Mouse (Mus musculus) midbrain, postnatal 0 days (tissue): ENCODE data around the gene Wdtc1. TPM values are rescaled to one million over a fixed set of nuclear protein-coding genes. Genes with fewer than 3 reads are reported as not detected.
A peak's percentile ranks its signal among the peaks of the same experiment; 100 is the strongest.

Source experiments
- ATAC-seq: fragments of 200-750 bp; cut with Nextera tagmentation; 2 replicates; pipeline ENCODE4 v1.8.0; 2017; ENCODE audit warnings: moderate number of reproducible peaks, mild to moderate bottlenecking, moderate TSS enrichment, moderate library complexity; ENCODE audit not compliant: low FRiP score
- DNase-seq: peaks from one replicate; pipeline ENCODE4 v3.0.0-alpha.2; 2015; ENCODE audit warnings: low spot score
- H3K27ac ChIP-seq: fragments of 300-500 bp; sonication (generic); 2 replicates; pipeline ENCODE4 v1.5.1; 2014; ENCODE audit warnings: low read depth, mild to moderate bottlenecking, low read length, mixed read lengths
- H3K27me3 ChIP-seq: fragments of 300-500 bp; sonication (generic); 2 replicates; pipeline ENCODE4 v1.6.1; 2014; ENCODE audit warnings: low read length, control low read depth, mixed read lengths; ENCODE audit not compliant: insufficient read depth
- H3K36me3 ChIP-seq: fragments of 300-500 bp; sonication (generic); 2 replicates; pipeline ENCODE4 v1.6.1; 2014; ENCODE audit warnings: low read length, control low read depth, mixed read lengths; ENCODE audit not compliant: insufficient read depth
- H3K4me1 ChIP-seq: fragments of 300-500 bp; sonication (generic); 2 replicates; pipeline ENCODE4 v1.6.1; 2014; ENCODE audit warnings: mild to moderate bottlenecking, control low read depth, antibody characterized with exemption, low read length, mixed read lengths; ENCODE audit not compliant: insufficient read depth
- H3K4me2 ChIP-seq: fragments of 300-500 bp; sonication (generic); 2 replicates; pipeline ENCODE4 v1.6.1; 2014; ENCODE audit warnings: low read depth, mild to moderate bottlenecking, low read length, mixed read lengths; ENCODE audit not compliant: poor library complexity, severe bottlenecking
- H3K4me3 ChIP-seq: fragments of 300-500 bp; sonication (generic); 2 replicates; pipeline ENCODE4 v1.5.1; 2014; ENCODE audit warnings: low read depth, mild to moderate bottlenecking, low read length, moderate library complexity
- H3K9ac ChIP-seq: fragments of 300-500 bp; sonication (generic); replicated peaks from 2 replicates; pipeline ENCODE4 v1.6.1; 2014; ENCODE audit warnings: mild to moderate bottlenecking, low read length, moderate library complexity, mixed read lengths; ENCODE audit not compliant: poor library complexity, severe bottlenecking
- H3K9me3 ChIP-seq: fragments of 300-500 bp; sonication (generic); 2 replicates; pipeline ENCODE4 v1.6.1; 2016; ENCODE audit warnings: low read length, control low read depth
- CTCF ChIP-seq: IDR thresholded peaks from 2 replicates; pipeline ENCODE4 v1.5.1; 2016; ENCODE audit warnings: antibody characterized with exemption, mild to moderate bottlenecking
- WGBS: fragments of 180-500 bp; shearing (Covaris S2); extraction: QIAGEN DNeasy Blood & Tissue Kit; methylation state at CpG from one replicate; pipeline ENCODE4 v1.1.7; 2014; 5-methylcytosine and 5-hydroxymethylcytosine counted together
- polyA plus RNA-seq: library from polyadenylated mRNA; unstranded; fragments of >200 nt; fragmentation: Nextera tagmentation; extraction: Ambion mirVana; gene quantifications from 2 replicates; pipeline ENCODE4 v1.2.1, GENCODE M21; 2015
- total RNA-seq: library from RNA; depleted of rRNA; stranded (reverse); fragments of >200 nt; gene quantifications from 2 replicates; pipeline ENCODE4 v1.2.3, GENCODE M21; 2014

The Wdtc1 gene
- total and polyA plus RNA-seq, 2 experiments from 2014 or later, result 15.6 to 54.8 TPM

- no peaks in the 10 kb centered on the region for H3K36me3 ChIP-seq
- H3K4me3 ChIP-seq, result no peak overlapping the region
- no peak overlapping the region for H3K4me2 ChIP-seq
- H3K9me3 ChIP-seq, result no peaks in the 10 kb centered on the region
- no peak overlapping the region for H3K9ac ChIP-seq
- no peak for ATAC-seq
- no peak for TF ChIP-seq CTCF
- DNase-seq, result no peak
- WGBS, result 88% methylated on average over 4 of the region's 4 CpGs
- no peaks in the 10 kb centered on the region for H3K27me3 ChIP-seq
- H3K4me1 ChIP-seq, result no peaks in the 10 kb centered on the region
- no peak overlapping the region for H3K27ac ChIP-seq
Observed at GRCm38 (mm10) chr4:133286476-133287077, 66.7 kb downstream of the Wdtc1 start.

- no peak for ATAC-seq
- Histone ChIP-seq H3K4me1 (no peaks in the 10 kb centered on the region), H3K27me3 (no peaks in the 10 kb centered on the region), H3K27ac (no peak overlapping the region), H3K9ac (no peak overlapping the region), H3K4me3 (no peak overlapping the region), H3K36me3 (no peaks in the 10 kb centered on the region), H3K9me3 (no peaks in the 10 kb centered on the region), H3K4me2 (no peak overlapping the region)
- no peak for DNase-seq
- WGBS, result 76% methylated on average over 5 of the region's 5 CpGs
- no peak for TF ChIP-seq CTCF
Observed at GRCm38 (mm10) chr4:133285950-133286349, 67.3 kb downstream of the Wdtc1 start.

- Histone ChIP-seq H3K4me1 (no peaks in the 10 kb centered on the region), H3K4me2 (no peak overlapping the region), H3K36me3 (no peaks in the 10 kb centered on the region), H3K4me3 (no peak overlapping the region), H3K27ac (no peak overlapping the region), H3K9ac (no peak overlapping the region), H3K27me3 (no peaks in the 10 kb centered on the region), H3K9me3 (no peaks in the 10 kb centered on the region)
- whole genome bisulfite sequencing, result 77% methylated on average over 3 of the region's 3 CpGs
- ATAC-seq (no peak), DNase-seq (no peak)
- no peak for TF ChIP-seq CTCF
Observed at GRCm38 (mm10) chr4:133285299-133285698, 68.0 kb downstream of the Wdtc1 start.

DNA sequence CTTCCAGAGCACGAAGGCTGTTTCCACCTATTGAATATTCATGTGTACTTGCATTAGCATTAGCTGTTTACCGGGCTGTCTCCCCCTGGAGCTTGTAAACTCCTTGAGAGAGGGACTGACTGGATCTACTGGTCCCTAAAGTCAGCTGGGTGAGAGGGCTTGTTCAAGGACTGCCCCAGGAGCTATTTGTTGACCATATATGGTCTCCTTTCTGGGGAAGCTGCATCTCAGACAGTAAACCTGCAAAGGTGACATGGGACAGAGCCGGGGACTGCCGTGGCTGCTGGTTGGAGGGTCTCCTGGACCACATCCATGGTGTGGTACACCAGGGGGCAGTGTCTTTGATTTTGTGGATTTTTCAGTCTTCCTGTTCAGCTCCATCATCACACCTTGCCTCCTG is 70.6 kb downstream of the Wdtc1 start:
- no peak overlapping the region for H3K27ac ChIP-seq
- H3K9me3 ChIP-seq, result no peaks in the 10 kb centered on the region
- H3K4me1 ChIP-seq, result no peaks in the 10 kb centered on the region
- no peaks in the 10 kb centered on the region for H3K27me3 ChIP-seq
- TF ChIP-seq CTCF, result no peak
- no peaks in the 10 kb centered on the region for H3K36me3 ChIP-seq
- no peak overlapping the region for H3K4me3 ChIP-seq
- 26% methylated on average over 4 of the region's 4 CpGs for WGBS
- no peak for DNase-seq
- H3K4me2 ChIP-seq, result no peak overlapping the region
- H3K9ac ChIP-seq, result no peak overlapping the region
- ATAC-seq, result no peak

- H3K4me1 ChIP-seq, result no peaks in the 10 kb centered on the region
- no peak overlapping the region for H3K4me2 ChIP-seq
- no peaks in the 10 kb centered on the region for H3K27me3 ChIP-seq
- DNase-seq, result peak; percentile 64
- no peak for TF ChIP-seq CTCF
- ATAC-seq, result no peak
- WGBS, result 28% methylated on average over 5 of the region's 5 CpGs
- no peaks in the 10 kb centered on the region for H3K9me3 ChIP-seq
- H3K9ac ChIP-seq, result no peak overlapping the region
- H3K36me3 ChIP-seq, result no peaks in the 10 kb centered on the region
- no peak overlapping the region for H3K27ac ChIP-seq
- no peak overlapping the region for H3K4me3 ChIP-seq
Observed at GRCm38 (mm10) chr4:133281951-133282481, 71.3 kb downstream of the Wdtc1 start.

DNA sequence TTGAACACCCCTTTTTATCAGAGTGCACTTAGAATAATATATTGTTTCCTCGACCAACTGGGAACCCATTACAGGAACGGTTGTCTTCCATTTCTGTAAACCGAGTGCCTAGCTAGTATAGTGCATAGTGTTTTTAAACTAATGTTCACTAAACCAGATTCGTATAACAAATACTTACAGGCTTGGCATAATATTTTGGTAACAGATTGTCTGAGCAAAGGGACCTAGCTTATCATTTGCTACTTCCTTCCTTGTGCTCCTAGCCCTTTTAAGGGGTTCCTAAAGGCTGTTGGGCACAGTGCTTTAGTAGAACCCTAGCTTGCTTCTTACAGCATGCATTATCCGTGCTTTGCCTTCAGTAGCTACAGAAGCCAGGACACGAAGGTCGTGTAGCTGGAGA is 71.8 kb downstream of the Wdtc1 start:
- Histone ChIP-seq H3K4me3 (no peak overlapping the region), H3K4me2 (no peak overlapping the region), H3K27me3 (no peaks in the 10 kb centered on the region), H3K9me3 (no peaks in the 10 kb centered on the region), H3K27ac (no peak overlapping the region), H3K36me3 (no peaks in the 10 kb centered on the region), H3K9ac (no peak overlapping the region), H3K4me1 (peaks cover 1% of the 10 kb centered on the region; the same call in 1 of the 2 replicates)
- no peak for TF ChIP-seq CTCF
- DNase-seq (no peak), ATAC-seq (no peak)
- 45% methylated on average over 7 of the region's 7 CpGs for WGBS
